ENCODE assay signal across 28 mouse cellular contexts in the genomic region with DNA sequence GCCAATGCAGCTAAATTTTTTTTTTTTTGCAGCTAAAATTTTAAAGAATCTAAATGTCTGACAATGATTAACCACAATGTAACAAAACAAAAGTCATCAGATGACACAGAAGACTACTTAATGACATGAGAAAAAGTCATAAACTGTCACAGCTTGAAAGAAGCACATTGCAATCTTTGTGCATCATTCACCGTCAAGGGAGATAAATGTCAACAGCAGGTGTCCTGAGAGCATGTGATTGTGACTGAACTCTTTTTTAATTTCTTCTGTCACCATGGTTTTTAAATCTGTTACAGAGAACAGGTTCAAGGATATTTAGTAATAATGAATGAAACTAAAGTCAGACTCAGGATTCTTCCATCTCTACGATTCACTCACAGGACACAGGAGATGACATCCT. TPM values are rescaled to one million over a fixed set of nuclear protein-coding genes. Genes with fewer than 3 reads are reported as not detected.
DNase-seq lines count a peak whose midpoint lies in the region; ATAC-seq and TF ChIP-seq lines count a peak whose summit lies in the region.
"Had no signal": no experiment of that assay in that cellular context is flagged by ENCODE, and none has a peak within 500 bp of the region (broad histone marks: within the 10 kb centered on the region; RNA-seq: fewer than 3 reads in every experiment).

No protein-coding gene starts in this region.

- peaks cover 3% of the 10 kb centered on the region for H3K36me3 ChIP-seq in forebrain, embryonic 11.5 days (ENCODE audit: control insufficient read depth, insufficient read depth, low read length)
- H3K36me3 ChIP-seq in forebrain, embryonic 14.5 days (ENCODE audit: control insufficient read depth, insufficient read depth, low read length): peaks cover 59% of the 10 kb centered on the region
- peaks cover 65% of the 10 kb centered on the region for H3K36me3 ChIP-seq in heart, embryonic 13.5 days
- peaks cover 45% of the 10 kb centered on the region for H3K36me3 ChIP-seq in heart, postnatal 0 days (replicated peaks; ENCODE audit: control insufficient read depth, insufficient read depth, low read length)
- H3K36me3 ChIP-seq in hindbrain, embryonic 16.5 days (ENCODE audit: control insufficient read depth, insufficient read depth, low read length): peaks cover 19% of the 10 kb centered on the region

- H3K9me3 ChIP-seq in forebrain, embryonic 11.5 days (ENCODE audit: control insufficient read depth, low read length): no peaks in the 10 kb centered on the region
- H3K9me3 ChIP-seq in forebrain, embryonic 14.5 days (replicated peaks; ENCODE audit: control insufficient read depth, low read length): no peaks in the 10 kb centered on the region
- H3K9me3 ChIP-seq in heart, embryonic 13.5 days: no peaks in the 10 kb centered on the region
- H3K9me3 ChIP-seq in heart, postnatal 0 days (replicated peaks; ENCODE audit: control insufficient read depth, low read length): no peaks in the 10 kb centered on the region
- no peaks in the 10 kb centered on the region for H3K9me3 ChIP-seq in hindbrain, embryonic 16.5 days (ENCODE audit: control insufficient read depth, low read length)
- H3K9me3 ChIP-seq: embryonic facial prominence, embryonic 13.5 days; embryonic facial prominence, embryonic 15.5 days; forebrain, embryonic 10.5 days; forebrain, embryonic 13.5 days; G1E had no signal

- no peak overlapping the region for H3K4me3 ChIP-seq in forebrain, embryonic 11.5 days (ENCODE audit: low read depth, low read length)
- no peak overlapping the region for H3K4me3 ChIP-seq in forebrain, embryonic 14.5 days (ENCODE audit: low read depth, low read length)
- no peak overlapping the region for H3K4me3 ChIP-seq in heart, embryonic 13.5 days
- H3K4me3 ChIP-seq in heart, postnatal 0 days (ENCODE audit: low read depth, low read length): no peak overlapping the region
- H3K4me3 ChIP-seq in hindbrain, embryonic 16.5 days (ENCODE audit: low read length): no peak overlapping the region
- H3K4me3 ChIP-seq: embryonic facial prominence, embryonic 13.5 days; embryonic facial prominence, embryonic 15.5 days; erythroblast, embryonic 14.5 days; forebrain, embryonic 10.5 days; forebrain, embryonic 13.5 days had no signal

- 95% methylated on average over 2 of the region's 2 CpGs for WGBS in forebrain, embryonic 11.5 days
- WGBS in forebrain, embryonic 14.5 days: 85% methylated on average over 2 of the region's 2 CpGs
- WGBS in heart, embryonic 13.5 days: 50% methylated on average over 2 of the region's 2 CpGs
- WGBS in heart, postnatal 0 days: 62% methylated on average over 2 of the region's 2 CpGs
- WGBS in hindbrain, embryonic 16.5 days: 65% methylated on average over 2 of the region's 2 CpGs

- TF ChIP-seq CTCF in heart, postnatal 0 days (IDR thresholded peaks at IDR 0.05; ENCODE audit: low read depth): no peak

- ATAC-seq in forebrain, embryonic 11.5 days (replicated peaks; ENCODE audit: low FRiP score): no peak
- ATAC-seq in forebrain, embryonic 14.5 days: no peak
- ATAC-seq in heart, embryonic 13.5 days (ENCODE audit: extremely low read depth, insufficient number of reproducible peaks, low FRiP score, low TSS enrichment): no peak
- ATAC-seq in heart, postnatal 0 days (ENCODE audit: insufficient read depth, low read depth): no peak
- ATAC-seq in hindbrain, embryonic 16.5 days: no peak
- ATAC-seq: activated CD4-positive, CD25-positive, alpha-beta regulatory T cell, adult 4 months; CD4-positive, CD25-positive, alpha-beta regulatory T cell, adult 4 months; forebrain, embryonic 13.5 days; forebrain, embryonic 16.5 days; Patski had no signal

- H3K4me2 ChIP-seq in forebrain, embryonic 11.5 days (ENCODE audit: low read depth, low read length, severe bottlenecking): no peak overlapping the region
- no peak overlapping the region for H3K4me2 ChIP-seq in forebrain, embryonic 14.5 days (ENCODE audit: low read length)
- no peak overlapping the region for H3K4me2 ChIP-seq in heart, embryonic 13.5 days
- no peak overlapping the region for H3K4me2 ChIP-seq in heart, postnatal 0 days (ENCODE audit: low read depth, low read length)
- no peak overlapping the region for H3K4me2 ChIP-seq in hindbrain, embryonic 16.5 days (ENCODE audit: low read length)
- H3K4me2 ChIP-seq: embryonic facial prominence, embryonic 13.5 days; embryonic facial prominence, embryonic 15.5 days; forebrain, embryonic 13.5 days had no signal

- H3K4me1 ChIP-seq in forebrain, embryonic 11.5 days (replicated peaks; ENCODE audit: control insufficient read depth, insufficient read depth, low read length): no peaks in the 10 kb centered on the region
- H3K4me1 ChIP-seq in forebrain, embryonic 14.5 days (ENCODE audit: control insufficient read depth, insufficient read depth, low read length): no peaks in the 10 kb centered on the region
- H3K4me1 ChIP-seq in heart, embryonic 13.5 days: peaks cover 27% of the 10 kb centered on the region
- H3K4me1 ChIP-seq in heart, postnatal 0 days (ENCODE audit: control insufficient read depth, insufficient read depth): peaks cover 14% of the 10 kb centered on the region
- no peaks in the 10 kb centered on the region for H3K4me1 ChIP-seq in hindbrain, embryonic 16.5 days (ENCODE audit: control insufficient read depth, insufficient read depth, low read depth, low read length)
- H3K4me1 ChIP-seq: embryonic facial prominence, embryonic 13.5 days; embryonic facial prominence, embryonic 15.5 days; forebrain, embryonic 10.5 days; forebrain, embryonic 13.5 days had no signal

- no peak overlapping the region for H3K9ac ChIP-seq in forebrain, embryonic 11.5 days (ENCODE audit: low read length)
- H3K9ac ChIP-seq in forebrain, embryonic 14.5 days (ENCODE audit: low read length): no peak overlapping the region
- 0 out of 2 replicates have a peak overlapping the region, but pooled peaks have one; percentile 19 for H3K9ac ChIP-seq in heart, embryonic 13.5 days
- no peak overlapping the region for H3K9ac ChIP-seq in heart, postnatal 0 days (replicated peaks; ENCODE audit: low read depth, low read length)
- no peak overlapping the region for H3K9ac ChIP-seq in hindbrain, embryonic 16.5 days (ENCODE audit: low read depth, low read length)
- H3K9ac ChIP-seq: embryonic facial prominence, embryonic 13.5 days; embryonic facial prominence, embryonic 15.5 days; forebrain, embryonic 13.5 days had no signal

- no peak for TF ChIP-seq EP300 in heart, postnatal 0 days (IDR thresholded peaks at IDR 0.05; ENCODE audit: low read depth)

- H3K27ac ChIP-seq in forebrain, embryonic 11.5 days (ENCODE audit: low read depth, low read length): no peak overlapping the region
- H3K27ac ChIP-seq in forebrain, embryonic 14.5 days (ENCODE audit: low read depth, low read length): no peak overlapping the region
- H3K27ac ChIP-seq in heart, embryonic 13.5 days (replicated peaks): peak overlapping the region; percentile 63; the same call in 1 of the 2 replicates
- 0 out of 2 replicates have a peak overlapping the region, but pooled peaks have one; percentile 34 for H3K27ac ChIP-seq in heart, postnatal 0 days (ENCODE audit: low read depth)
- no peak overlapping the region; the same call in 1 of the 2 replicates for H3K27ac ChIP-seq in hindbrain, embryonic 16.5 days (ENCODE audit: low read depth, low read length)
- H3K27ac ChIP-seq: embryonic facial prominence, embryonic 13.5 days; embryonic facial prominence, embryonic 15.5 days; forebrain, embryonic 10.5 days; forebrain, embryonic 13.5 days had no signal

- peak; percentile 10 for DNase-seq in forebrain, embryonic 11.5 days (ENCODE audit: low spot score)
- no peak for DNase-seq in forebrain, embryonic 14.5 days (ENCODE audit: low spot score)
- no peak for DNase-seq in heart, postnatal 4 days
- no peak for DNase-seq in heart, postnatal 0 days (ENCODE audit: low spot score)
- DNase-seq in heart, adult 9 months (ENCODE audit: low spot score in 2 of 2): no peak
- DNase-seq: adrenal gland, adult 8-10 months; adrenal gland, postnatal 14 days; adrenal gland, postnatal 36 days; B cell, adult 2 months; cerebellum, adult 11-12 months; cerebellum, adult 2 months; cerebellum, adult 9-10 months; cerebellum, postnatal 10 days; cerebellum, postnatal 25 days; embryo, embryonic 11 days had no signal

- no peaks in the 10 kb centered on the region for H3K27me3 ChIP-seq in forebrain, embryonic 11.5 days (ENCODE audit: control insufficient read depth, insufficient read depth, low read length)
- H3K27me3 ChIP-seq in forebrain, embryonic 14.5 days (replicated peaks; ENCODE audit: control insufficient read depth, insufficient read depth, low read length): no peaks in the 10 kb centered on the region
- no peaks in the 10 kb centered on the region for H3K27me3 ChIP-seq in heart, embryonic 13.5 days (replicated peaks)
- no peaks in the 10 kb centered on the region for H3K27me3 ChIP-seq in heart, postnatal 0 days (ENCODE audit: control insufficient read depth, insufficient read depth, low read length)
- H3K27me3 ChIP-seq in hindbrain, embryonic 16.5 days (replicated peaks; ENCODE audit: control insufficient read depth, insufficient read depth, low read length): no peaks in the 10 kb centered on the region
- H3K27me3 ChIP-seq: CH12.LX; embryonic facial prominence, embryonic 13.5 days; embryonic facial prominence, embryonic 15.5 days; forebrain, embryonic 13.5 days; Patski had no signal

RNA-seq across cellular contexts. Expression of a gene that starts 9.4 kb away (rescaled TPM):
- polyA plus RNA-seq in forebrain, embryonic 11.5 days (2014; fragmentation: Nextera tagmentation; extraction: Ambion mirVana): 49.4 TPM in 2 replicates
- polyA plus RNA-seq in forebrain, embryonic 14.5 days (2014; fragmentation: Nextera tagmentation; extraction: Ambion mirVana): 48.9 and 67.6 TPM in 2 replicates
- 23.8 and 30.7 TPM in 2 replicates for polyA plus RNA-seq in heart, embryonic 13.5 days (2015; fragmentation: Nextera tagmentation; extraction: Ambion mirVana)
- 10 to 100 TPM; 37.2 to 45.3 TPM for total RNA-seq in heart, postnatal 4 days (2021)
- 36.3 and 43.8 TPM in 2 replicates for total RNA-seq in heart, postnatal 0 days (2014; rRNA removed; ENCODE audit: low replicate concordance)
- 50.3 and 51.6 TPM in 2 replicates for polyA plus RNA-seq in heart, postnatal 0 days (2015; fragmentation: Nextera tagmentation; extraction: Ambion mirVana)
- 54.5 and 58.0 TPM in 2 replicates for polyA plus RNA-seq in hindbrain, embryonic 16.5 days (2015; fragmentation: Nextera tagmentation; extraction: Ambion mirVana)
- polyA plus RNA-seq: erythroblast, embryonic 14.5 days had no signal

RNA-seq across cellular contexts. Expression of a gene that starts 38.8 kb away (rescaled TPM):
- polyA plus RNA-seq in forebrain, embryonic 11.5 days (2014; fragmentation: Nextera tagmentation; extraction: Ambion mirVana): 0.32 and 0.77 TPM in 2 replicates
- 1.5 and 1.7 TPM in 2 replicates for polyA plus RNA-seq in forebrain, embryonic 14.5 days (2014; fragmentation: Nextera tagmentation; extraction: Ambion mirVana)
- 1.3 and 1.6 TPM in 2 replicates for polyA plus RNA-seq in heart, embryonic 13.5 days (2015; fragmentation: Nextera tagmentation; extraction: Ambion mirVana)
- 1 to 10 TPM; 3.1 to 3.5 TPM for total RNA-seq in heart, postnatal 4 days (2021)
- 2.7 and 4.4 TPM in 2 replicates for total RNA-seq in heart, postnatal 0 days (2014; rRNA removed; ENCODE audit: low replicate concordance)
- polyA plus RNA-seq in heart, postnatal 0 days (2015; fragmentation: Nextera tagmentation; extraction: Ambion mirVana): 1.6 and 2.2 TPM in 2 replicates
- polyA plus RNA-seq in hindbrain, embryonic 16.5 days (2015; fragmentation: Nextera tagmentation; extraction: Ambion mirVana): 4.8 and 6.1 TPM in 2 replicates
- polyA plus RNA-seq: erythroblast, embryonic 14.5 days had no signal

Comparison
In these comparisons a context has a peak if more than half of its experiments do, and no peak if none do; other contexts are left out.
1. H3K27ac ChIP-seq: peak in heart, embryonic 13.5 days (single experiment) and heart, postnatal 0 days (single experiment); none in forebrain, embryonic 11.5 days (single experiment), forebrain, embryonic 14.5 days (single experiment) and hindbrain, embryonic 16.5 days (single experiment).